Mouse (Mus musculus) T-helper 1 cell (primary cell): ENCODE data around the gene Sf3b3.
"Not testable (repeated sequence)": the region's sequence is repeated elsewhere in the genome, so short reads cannot be mapped to it uniquely, and the experiment has no call there.

Source experiments
- in situ Hi-C: fragments of 300-600 bp; cut with MboI, MseI; formaldehyde crosslinking; loops from one replicate; pipeline ENCODE4 v1.15.1; 2025; ENCODE audit warnings: high pct_unique_total_duplicates

The Sf3b3 gene

DNA sequence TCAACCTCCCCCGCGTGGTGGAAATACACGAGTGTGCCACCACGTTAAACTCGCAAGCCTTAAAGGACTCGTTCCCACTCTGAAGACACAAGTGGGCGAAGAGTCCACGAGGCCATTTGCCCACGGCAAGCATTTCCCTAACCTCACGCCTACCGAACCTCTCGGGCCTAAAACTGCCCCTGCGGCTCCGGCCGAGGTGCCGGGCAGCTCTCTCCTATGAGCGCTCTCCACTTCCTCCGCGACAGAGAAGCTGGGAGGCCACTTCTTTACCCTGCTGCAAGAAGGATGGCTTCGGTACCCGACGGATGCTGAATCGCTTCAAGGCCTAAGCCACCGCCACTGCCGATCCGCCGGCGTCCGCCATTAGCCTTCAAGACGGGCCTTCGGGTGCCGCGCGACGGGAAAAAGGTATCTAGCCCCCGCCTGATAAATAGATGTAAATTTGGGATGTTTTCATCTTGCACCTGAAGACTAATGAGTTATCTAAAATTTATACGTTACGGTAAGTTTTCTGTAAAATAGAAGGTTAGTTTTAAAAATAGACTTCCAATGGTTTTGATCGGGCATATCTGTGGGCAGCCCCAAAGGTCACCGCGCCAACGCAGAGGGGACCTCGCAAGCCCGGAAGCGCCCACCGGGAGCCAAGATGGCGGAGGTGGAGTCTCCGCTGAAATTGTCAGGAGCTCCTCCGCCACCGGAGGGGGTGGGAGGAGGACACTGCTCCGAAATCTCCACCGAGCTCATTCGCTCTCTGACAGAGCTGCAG lies at the start of gene Sf3b3, which contains the start of gene Cog4:
TSS of gene Sf3b3 (minus strand) at position 383 of the 766 bp plus-strand sequence.
TSS of gene Cog4 (plus strand) at position 196 of the 766 bp plus-strand sequence.
- in situ Hi-C loops, result loop anchor here (10.0 kb wide), 1 partner anchor 138 kb away; no protein-coding TSS in a partner anchor

DNA sequence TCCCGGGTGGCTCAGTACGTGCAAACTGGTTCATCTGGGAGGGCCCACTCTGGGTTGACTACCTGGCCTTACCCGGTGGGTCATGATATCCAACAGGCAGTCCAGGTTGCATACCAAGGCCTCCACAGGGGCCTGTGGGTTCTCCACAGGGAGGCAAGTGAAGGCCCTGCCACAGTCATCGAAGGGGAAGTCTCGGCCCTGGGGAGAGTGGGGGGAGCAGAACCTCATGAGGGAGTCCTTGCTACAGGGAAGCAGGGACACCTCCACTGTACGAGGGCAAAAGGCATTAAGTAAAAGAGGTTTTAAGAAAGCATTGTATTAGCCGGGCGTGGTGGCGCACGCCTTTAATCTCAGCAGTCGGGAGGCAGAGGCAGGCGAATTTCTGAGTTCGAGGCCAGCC lies 49.2 kb upstream of the Sf3b3 start:
- in situ Hi-C loops, result no loop called here

DNA sequence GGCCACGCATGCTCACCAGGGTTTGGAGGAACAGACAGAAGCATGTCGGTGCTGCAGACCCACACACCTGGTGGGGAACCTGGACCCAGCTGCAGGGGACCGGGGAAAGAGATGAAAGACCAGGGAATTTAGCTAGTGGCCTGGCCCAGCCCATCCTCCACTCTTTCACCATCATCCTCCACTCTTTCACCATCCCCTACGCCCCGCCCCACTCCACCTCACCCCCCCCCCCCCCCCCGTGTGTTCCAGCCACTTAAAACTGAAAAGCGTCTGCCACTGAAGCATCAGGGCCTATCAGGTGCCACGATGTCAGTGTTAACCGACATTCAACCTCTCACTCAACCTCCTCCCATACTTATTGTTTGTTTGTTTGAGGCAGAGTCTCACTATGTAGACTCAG lies 48.7 kb upstream of the Sf3b3 start:
- in situ Hi-C loops, result no loop called here

GRCm38 (mm10) chr8:110894851-110895250 lies 48.3 kb upstream of the Sf3b3 start:
- in situ Hi-C loops, result no loop called here

- in situ Hi-C loops, result no loop called here
Measured at GRCm38 (mm10) chr8:110892913-110893312, 46.3 kb upstream of the Sf3b3 start.

DNA sequence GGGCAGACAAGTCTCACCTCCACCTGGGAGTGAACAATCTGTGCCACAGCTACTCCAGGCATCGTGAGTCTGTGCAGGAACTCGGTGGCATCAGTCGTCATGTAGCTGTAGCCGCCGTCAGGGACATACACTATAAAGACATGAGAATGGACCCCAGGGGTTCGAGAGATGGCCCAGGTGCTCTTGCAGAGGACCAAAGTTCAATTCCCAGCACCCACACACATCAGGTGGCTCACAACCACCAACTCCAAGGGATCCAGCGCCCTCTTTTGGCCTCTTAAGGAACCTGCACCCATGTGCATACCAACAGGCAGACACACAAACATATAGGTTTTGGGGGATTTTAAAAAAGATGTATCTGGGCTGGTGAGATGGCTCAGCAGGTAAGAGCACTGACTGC lies 45.5 kb upstream of the Sf3b3 start:
- in situ Hi-C loops, result no loop called here

GRCm38 (mm10) chr8:110889904-110890470 lies 43.4 kb upstream of the Sf3b3 start:
- in situ Hi-C loops, result no loop called here

GRCm38 (mm10) chr8:110888860-110889259 lies 42.3 kb upstream of the Sf3b3 start:
- in situ Hi-C loops, result no loop called here

GRCm38 (mm10) chr8:110888441-110888840 lies 41.9 kb upstream of the Sf3b3 start:
- in situ Hi-C loops, result no loop called here

DNA sequence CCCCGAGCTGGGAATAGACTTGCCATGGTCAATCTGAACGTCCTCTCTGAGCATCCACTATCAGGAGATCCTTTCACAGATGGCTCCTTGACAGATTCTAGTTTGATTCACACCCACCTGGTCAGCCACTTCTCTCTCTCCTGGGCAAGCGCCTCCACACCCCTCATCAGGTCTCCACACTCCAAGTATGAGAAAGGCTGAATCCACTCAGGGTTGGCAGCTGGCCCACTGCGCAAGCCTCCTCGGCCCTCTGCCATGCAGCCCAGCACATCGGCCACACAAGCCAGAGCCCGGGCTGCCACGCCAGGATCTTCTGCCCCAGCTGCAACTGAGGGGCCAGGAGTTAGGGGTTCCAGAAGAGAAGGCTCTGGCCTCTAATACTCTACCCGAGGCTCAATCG lies 41.0 kb upstream of the Sf3b3 start:
- in situ Hi-C loops, result no loop called here

- in situ Hi-C loops, result no loop called here
Measured at GRCm38 (mm10) chr8:110886634-110887033, 40.0 kb upstream of the Sf3b3 start.

DNA sequence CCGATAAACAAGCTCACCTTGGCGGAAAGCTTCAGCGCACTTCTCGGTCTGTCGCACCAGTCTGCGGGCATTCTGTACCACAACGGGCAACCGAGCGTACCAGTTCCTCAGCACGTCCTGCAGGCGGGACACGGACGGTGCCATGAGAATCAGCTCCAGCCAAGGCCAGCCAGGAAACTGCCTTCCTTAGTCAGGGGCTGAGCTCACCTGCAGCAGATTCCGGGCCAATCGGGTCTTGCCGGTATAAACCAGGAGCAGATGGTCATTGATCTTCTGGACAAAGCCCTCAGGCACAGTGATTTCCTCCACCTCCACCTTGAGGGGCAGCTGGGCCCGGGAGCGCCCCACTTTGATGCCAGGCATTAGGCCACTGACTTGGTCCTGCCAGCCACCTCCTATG lies 37.2 kb upstream of the Sf3b3 start:
- in situ Hi-C loops, result no loop called here

GRCm38 (mm10) chr8:110881741-110882310 lies 35.2 kb upstream of the Sf3b3 start:
- in situ Hi-C loops, result no loop called here

DNA sequence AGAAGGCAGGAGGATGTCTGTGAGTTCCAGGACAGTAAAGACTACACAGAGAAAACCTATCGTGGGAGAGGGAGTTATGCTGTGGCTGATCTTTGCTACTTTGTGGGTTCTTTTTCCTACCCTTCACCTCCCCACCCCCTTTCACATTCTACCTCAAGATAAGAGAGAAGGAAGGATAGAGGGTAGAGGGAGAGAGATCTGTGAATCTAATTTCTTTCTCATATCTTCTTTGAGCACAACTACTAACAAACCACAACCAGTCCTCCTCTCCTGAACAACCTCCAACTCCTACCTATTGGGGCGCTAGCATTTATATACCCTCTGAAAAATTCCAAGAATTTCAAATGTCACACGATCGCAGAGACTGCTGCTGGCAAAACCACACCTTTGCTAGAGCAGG lies 31.3 kb upstream of the Sf3b3 start:
- in situ Hi-C loops, result no loop called here

DNA sequence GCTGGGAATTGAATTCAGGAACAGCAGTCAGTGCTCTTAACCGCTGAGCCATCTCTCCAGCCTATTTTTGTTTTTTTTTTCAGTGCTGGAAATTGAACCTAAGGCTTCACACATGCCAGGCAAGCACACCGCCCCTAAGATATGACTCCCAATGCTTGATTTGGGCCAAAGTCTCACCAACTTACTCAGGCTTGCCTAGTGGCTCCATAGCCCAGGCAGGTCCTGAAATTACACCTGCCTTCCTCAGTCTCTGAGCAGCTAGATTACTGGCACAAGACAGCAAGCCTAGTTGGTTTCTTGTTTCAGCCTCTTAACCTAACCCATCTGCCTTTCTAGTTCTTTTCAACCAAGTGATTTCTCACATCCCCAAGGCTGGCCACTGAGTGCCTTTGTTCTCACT lies 23.9 kb upstream of the Sf3b3 start:
- in situ Hi-C loops, result no loop called here

GRCm38 (mm10) chr8:110861347-110862025 lies 14.9 kb upstream of the Sf3b3 start:
- in situ Hi-C loops, result loop anchor here (10.0 kb wide), 1 partner anchor 577 kb away; no protein-coding TSS in a partner anchor

DNA sequence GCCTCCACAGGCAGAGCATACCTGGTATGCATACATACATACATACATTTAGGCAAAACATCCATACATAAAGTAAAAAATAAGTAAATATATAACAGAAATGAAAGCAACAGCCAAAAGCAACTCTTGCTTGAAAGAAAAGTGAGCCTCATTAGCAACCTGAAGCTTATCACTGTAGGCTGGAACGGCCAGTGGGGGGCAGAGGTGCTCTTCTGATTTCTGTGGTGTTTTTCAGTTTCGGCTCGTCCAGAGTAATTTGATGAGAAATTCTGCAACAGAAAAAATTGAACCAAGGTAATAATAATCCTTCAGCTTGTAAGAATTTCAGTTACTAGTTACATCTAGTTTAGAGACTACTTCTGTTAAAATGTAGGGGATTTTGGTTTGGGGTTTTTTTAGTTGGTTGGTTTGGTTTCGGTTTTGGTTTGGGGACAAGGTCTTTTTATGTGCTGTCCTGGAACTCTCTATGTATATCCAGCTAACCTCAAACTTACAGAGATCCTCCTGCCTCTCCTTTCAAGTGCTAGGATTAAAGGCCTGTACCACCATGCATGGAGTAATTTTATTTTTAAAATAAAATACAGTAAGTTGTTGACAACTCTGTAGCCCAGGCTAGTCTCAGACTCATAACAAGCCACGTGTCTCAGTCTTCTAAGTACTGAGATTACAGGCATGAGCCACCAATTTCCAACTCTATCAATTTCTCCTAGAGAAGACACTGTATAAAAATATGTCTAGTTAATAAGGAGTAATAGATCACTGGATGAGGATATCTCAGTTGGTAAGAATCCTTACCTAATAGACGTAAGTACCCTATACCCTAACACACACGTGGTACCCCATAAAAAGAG lies 13.3 kb upstream of the Sf3b3 start:
- in situ Hi-C loops, result loop anchor here (10.0 kb wide), 1 partner anchor 575 kb away; no protein-coding TSS in a partner anchor

- in situ Hi-C loops, result no loop called here
Measured at GRCm38 (mm10) chr8:110856760-110857461, 10.3 kb upstream of the Sf3b3 start.

DNA sequence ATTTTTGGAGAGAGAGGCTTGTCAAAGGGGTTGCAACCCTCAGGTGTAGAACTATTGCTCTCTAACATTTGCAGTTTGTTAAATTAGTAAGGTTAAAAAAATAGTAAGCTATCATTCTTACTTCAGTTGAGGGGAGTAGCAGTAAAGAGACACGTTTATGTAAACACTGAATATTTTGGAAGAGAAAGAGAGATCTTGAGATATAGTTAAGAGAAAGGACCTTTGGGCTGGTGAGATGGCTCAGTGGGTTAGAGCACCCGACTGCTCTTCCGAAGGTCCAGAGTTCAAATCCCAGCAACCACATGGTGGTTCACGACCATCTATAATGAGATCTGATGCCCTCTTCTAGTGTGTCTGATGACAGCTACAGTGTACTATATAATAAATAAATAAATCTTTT lies 9.5 kb upstream of the Sf3b3 start:
- in situ Hi-C loops, result not testable (repeated sequence)

DNA sequence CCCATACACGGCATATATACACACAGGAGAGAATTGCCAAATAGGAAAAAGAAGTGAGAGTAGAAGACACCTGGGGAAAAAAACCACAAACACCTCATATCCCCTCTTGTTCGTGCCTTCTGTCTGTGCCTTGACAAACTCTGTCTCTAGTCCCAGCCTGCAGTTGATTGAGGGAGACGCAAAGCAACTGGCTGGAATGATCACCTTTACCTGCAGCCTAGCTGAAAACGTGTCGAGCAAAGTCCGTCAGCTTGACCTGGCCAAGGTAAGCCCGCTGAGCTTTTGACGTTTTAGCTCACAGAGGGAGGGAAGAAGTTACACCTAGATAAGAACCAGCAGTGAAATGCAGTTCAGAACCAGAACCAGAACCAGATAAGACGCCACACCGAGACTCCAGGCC lies 4.6 kb upstream of the Sf3b3 start:
- in situ Hi-C loops, result no loop called here
